Mouse (Mus musculus) bone marrow macrophage, adult 2 months (primary cell): Measurements from ENCODE around the gene Crx. TPM values are rescaled to one million over a fixed set of nuclear protein-coding genes. Genes with fewer than 3 reads are reported as not detected.
A peak's percentile ranks its signal among the peaks of the same experiment; 100 is the strongest.
"Not testable (repeated sequence)": the region's sequence is repeated elsewhere in the genome, so short reads cannot be mapped to it uniquely, and the experiment has no call there.

ENCODE experiments used
- H3K27ac ChIP-seq: 2 replicates; pipeline ENCODE4 v1.5.1; 2012; ENCODE audit warnings: low read depth, low read length; ENCODE audit not compliant: insufficient read depth
- H3K4me1 ChIP-seq: 2 replicates; pipeline ENCODE4 v1.6.1; 2012; ENCODE audit warnings: low read length; ENCODE audit not compliant: control insufficient read depth, insufficient read depth
- H3K4me3 ChIP-seq: 2 replicates; pipeline ENCODE4 v1.5.1; 2012; ENCODE audit warnings: mild to moderate bottlenecking, low read length, moderate library complexity; ENCODE audit not compliant: insufficient read depth
- CTCF ChIP-seq: IDR thresholded peaks from 2 replicates; pipeline ENCODE4 v1.5.1; 2012; ENCODE audit warnings: low read depth, mild to moderate bottlenecking, low read length, moderate library complexity
- POLR2A ChIP-seq: IDR thresholded peaks from 2 replicates; pipeline ENCODE4 v1.6.1; 2012; ENCODE audit warnings: mild to moderate bottlenecking, low read depth, low read length, borderline replicate concordance
- polyA plus RNA-seq: library from polyadenylated mRNA; stranded (reverse); fragments of >200 nt; gene quantifications from 2 replicates; pipeline ENCODE4 v1.2.4, GENCODE M21; 2012; ENCODE audit not compliant: missing spikeins, insufficient read depth, insufficient read length

The Crx gene
- not detected in 2 replicates for polyA plus RNA-seq

- TF ChIP-seq CTCF (no peak), POLR2A (no peak)
- no peak within 1 kb of the TSS for H3K4me3 ChIP-seq
Measured at GRCm38 (mm10) chr7:15879756-15880155, at the start of gene Crx. Gene Crx (minus strand): TSS chr7:15879968.

DNA sequence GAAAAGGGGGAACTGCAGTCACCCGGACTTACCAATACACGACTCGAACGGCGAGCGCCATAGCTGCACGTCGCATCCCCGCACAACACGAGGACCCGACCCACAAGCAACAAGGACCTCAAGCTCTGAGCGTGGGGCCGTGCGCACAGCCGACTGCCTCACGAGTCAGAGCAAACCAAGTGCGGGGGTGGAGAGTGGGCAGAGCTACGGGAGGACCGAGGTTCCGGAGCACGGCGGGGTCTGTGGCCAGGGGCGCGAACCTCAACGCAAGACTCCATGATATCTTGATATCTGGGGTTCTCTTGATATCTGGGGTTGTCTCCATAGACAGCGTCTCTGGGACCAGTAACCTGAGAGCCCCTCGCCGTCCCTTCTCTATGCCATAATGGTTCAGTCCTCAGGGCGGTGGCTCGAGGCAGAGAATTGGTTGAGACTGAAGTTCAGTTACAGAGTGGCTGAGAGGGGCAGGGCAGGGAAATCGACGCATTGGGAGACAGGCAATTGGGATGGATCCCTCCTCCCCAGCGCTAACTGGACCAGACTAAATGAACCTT is 42.5 kb upstream of the Crx start, which contains the start of gene Selenow:
Gene Selenow (minus strand): TSS at position 183 of the 554 bp plus-strand sequence.
- peak within 1 kb of the TSS; percentile 61 for H3K27ac ChIP-seq
- peak within 1 kb of the TSS; percentile 77 for H3K4me3 ChIP-seq
- peaks cover 10% of the 10 kb centered on the region for H3K4me1 ChIP-seq
- TF ChIP-seq CTCF (no peak), POLR2A (peak; percentile 4; the same call in 1 of the 2 replicates)

More at GRCm38 (mm10) chr7:15879756-15880155, at the start of gene Crx:
- Histone ChIP-seq H3K4me1 (no peaks in the 10 kb centered on the region), H3K27ac (no peak within 1 kb of the TSS)

DNA sequence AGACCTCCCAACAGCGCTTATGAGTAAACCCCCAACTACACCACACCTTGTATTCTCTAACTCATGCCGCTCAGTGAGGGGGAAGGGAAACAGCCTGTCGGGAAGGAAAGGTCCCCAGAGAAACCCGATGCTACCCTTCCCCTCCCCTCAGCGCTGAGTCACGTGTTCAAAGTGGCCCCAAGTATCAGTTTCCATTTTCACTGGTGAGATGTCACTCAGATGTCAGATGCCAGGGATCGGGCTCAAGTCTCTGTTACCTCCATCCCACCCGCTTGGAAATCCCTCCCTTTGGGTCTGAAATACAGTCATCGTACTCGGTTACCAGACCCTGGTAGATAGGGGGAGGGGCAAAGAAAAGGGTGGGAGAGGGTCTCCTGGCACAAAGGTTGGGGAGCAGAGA is 42.0 kb upstream of the Crx start:
- Histone ChIP-seq H3K4me3 (peak overlapping the region; percentile 77), H3K4me1 (peaks cover 10% of the 10 kb centered on the region), H3K27ac (peak overlapping the region; percentile 6; the same call in 1 of the 2 replicates)
- no peak for TF ChIP-seq CTCF
- TF ChIP-seq POLR2A = no peak

DNA sequence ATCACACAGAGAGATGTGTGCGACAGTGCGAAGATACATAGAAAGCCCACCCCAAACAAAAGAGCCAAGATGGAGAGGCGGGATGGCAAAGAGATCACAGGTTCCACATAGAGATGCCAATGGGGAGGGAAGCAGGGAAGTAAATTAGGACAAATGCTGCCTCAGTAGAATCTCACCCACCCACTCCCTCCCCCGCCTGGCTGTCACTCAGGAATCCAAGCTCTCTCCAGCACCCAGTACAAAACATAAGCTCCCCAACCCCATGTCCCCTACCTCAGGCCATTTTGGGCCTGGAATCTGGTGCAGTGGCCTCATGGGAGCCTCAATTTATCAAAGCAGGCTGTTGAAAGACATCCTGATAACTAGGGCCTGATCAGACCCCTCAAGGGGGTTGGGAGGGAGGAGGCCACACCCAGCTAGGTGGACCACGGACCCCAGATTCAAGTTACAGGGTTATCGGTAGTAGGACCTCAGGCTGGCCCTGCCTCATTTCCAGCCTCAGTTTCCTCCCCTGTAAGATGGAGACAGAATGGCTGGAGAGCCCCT is 41.0 kb upstream of the Crx start:
- Histone ChIP-seq H3K27ac (no peak overlapping the region), H3K4me1 (peaks cover 10% of the 10 kb centered on the region), H3K4me3 (peak overlapping the region; percentile 77)
- TF ChIP-seq POLR2A = no peak
- TF ChIP-seq CTCF = no peak

DNA sequence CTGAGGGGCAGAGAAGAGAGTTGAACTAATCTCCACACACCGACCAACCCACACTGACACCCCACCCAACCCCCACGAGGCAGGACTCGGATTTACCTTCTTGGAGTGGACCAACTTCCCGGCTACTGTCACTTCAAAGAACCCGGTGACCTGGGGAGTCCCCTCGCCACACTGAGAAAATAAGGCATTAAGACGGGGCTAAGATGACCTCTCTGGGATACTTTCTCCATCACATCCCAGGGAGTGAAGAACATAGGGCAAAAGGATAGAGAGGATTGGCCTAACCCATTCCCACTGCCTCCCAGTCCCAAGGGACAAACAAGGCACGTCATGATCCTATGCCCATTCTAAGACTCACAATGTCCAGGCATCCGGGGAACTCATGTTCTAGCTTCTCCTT is 40.2 kb upstream of the Crx start:
- H3K4me1 ChIP-seq = peaks cover 10% of the 10 kb centered on the region
- H3K4me3 ChIP-seq = no peak overlapping the region
- H3K27ac ChIP-seq = no peak overlapping the region
- TF ChIP-seq CTCF = no peak
- TF ChIP-seq POLR2A = no peak

DNA sequence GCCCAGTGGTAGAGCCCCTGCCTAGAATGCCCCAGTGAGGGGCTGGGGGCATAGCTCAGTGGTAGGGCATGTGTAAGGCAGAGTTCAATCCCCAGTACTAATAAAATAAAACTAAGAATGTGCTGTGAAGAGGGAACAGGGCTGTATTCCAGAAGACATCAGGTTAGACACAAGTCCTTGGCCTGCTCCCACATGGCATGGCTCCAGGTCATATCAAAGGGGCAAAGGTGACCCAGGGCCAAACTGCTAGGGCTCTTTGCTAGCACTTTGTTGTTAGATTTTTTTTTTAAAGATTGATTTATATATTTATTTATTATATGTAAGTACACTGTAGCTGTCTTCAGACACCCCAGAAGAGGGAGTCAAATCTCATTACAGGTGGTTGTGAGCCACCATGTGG is 38.6 kb upstream of the Crx start:
- TF ChIP-seq CTCF (no peak), POLR2A (no peak)
- H3K27ac ChIP-seq = no peak overlapping the region
- H3K4me1 ChIP-seq = peaks cover 10% of the 10 kb centered on the region
- no peak overlapping the region for H3K4me3 ChIP-seq

DNA sequence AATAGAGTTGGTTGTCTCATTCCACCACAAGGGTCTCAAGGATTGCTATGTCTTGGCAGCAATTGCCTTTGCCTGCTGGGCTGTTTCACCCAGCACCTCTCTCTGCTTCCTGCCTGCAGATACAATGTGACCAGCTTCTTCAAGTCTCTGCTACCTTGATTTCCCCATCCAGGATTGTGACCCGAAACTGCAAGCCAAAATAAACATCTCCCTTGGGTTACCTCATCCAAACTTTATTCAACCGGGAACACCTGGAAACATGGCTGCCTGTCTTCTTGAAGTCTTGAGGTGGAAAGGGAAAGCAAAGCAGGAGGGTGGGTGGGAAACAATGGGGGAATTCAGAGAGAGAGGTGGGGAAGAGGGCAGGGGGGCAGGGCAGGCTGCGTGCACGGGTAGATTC is 37.2 kb upstream of the Crx start:
- no peak for TF ChIP-seq POLR2A
- H3K4me1 ChIP-seq = peaks cover 6% of the 10 kb centered on the region
- no peak overlapping the region for H3K27ac ChIP-seq
- no peak overlapping the region for H3K4me3 ChIP-seq

DNA sequence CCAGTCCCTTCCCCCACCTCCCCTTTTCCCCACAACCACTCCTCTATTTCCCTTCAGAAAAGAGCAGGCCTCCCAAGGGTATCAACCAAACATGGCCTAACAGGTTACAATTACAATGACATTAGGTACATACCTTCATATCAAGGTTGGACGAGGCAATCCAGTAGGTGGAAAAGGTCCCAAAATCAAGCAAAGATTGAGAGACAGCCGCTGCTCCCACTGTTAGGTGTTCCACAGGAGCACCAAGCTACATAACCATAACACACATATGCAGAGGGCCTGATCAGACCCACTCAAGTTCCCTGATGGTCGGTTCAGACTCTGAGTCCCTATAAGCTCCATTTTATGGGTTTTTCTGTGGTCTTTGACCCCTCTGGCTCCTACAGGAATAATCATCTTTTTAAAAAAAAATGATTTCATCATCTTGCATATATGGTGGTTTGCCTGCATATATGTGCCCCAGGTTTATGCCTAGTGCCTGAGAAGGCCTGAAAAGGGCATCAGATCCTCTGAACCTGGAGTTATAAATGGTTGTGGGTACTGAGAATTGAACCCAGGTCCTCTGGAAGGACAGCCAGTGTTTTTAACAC is 36.5 kb upstream of the Crx start:
- Histone ChIP-seq H3K4me3 (no peak overlapping the region), H3K4me1 (peaks cover 6% of the 10 kb centered on the region), H3K27ac (no peak overlapping the region)
- TF ChIP-seq POLR2A = no peak
- TF ChIP-seq CTCF = no peak

DNA sequence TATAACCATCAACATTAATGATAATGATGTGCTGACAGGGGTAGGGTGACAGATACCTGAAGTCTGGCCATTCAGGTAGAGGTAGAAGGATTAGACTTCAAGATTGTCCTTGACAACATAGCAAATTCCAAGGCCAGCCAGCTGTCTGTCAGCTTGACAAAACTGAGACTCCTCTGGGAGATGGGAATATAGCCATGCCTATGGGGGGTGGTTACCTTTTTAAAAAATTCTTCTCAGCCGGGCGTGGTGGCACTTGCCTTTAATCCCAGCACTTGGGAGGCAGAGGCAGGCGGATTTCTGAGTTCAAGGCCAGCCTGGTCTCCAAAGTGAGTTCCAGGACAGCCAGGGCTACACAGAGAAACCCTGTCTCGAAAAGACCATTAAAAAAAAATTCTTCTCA is 35.9 kb upstream of the Crx start:
- not testable (repeated sequence) for H3K4me1 ChIP-seq, H3K4me3 ChIP-seq, H3K27ac ChIP-seq

DNA sequence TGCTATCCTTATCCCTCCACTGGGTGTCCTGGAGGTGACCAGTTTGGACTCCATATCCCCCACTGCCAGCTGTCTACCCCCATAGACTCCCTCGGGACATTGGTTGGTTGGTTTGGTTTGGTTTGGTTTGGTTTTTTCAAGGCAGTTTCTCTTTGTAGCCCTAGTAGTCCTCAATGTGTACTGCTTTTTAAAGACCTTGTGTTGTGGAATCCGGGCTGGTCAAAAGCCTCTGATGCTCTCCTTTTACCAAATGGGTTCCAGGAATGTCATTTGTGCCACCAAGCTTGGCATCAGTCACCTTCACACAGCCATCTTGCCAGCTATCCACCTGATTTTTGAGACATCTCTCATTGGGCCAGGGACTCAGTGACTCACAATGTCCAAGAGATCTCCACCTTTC is 35.0 kb upstream of the Crx start:
- Histone ChIP-seq H3K4me3 (no peak overlapping the region), H3K4me1 (no peaks in the 10 kb centered on the region), H3K27ac (no peak overlapping the region)
- TF ChIP-seq CTCF (no peak), POLR2A (no peak)

- TF ChIP-seq POLR2A (no peak), CTCF (no peak)
- H3K4me3 ChIP-seq = no peak overlapping the region
- H3K27ac ChIP-seq = no peak overlapping the region
- no peaks in the 10 kb centered on the region for H3K4me1 ChIP-seq
Measured at GRCm38 (mm10) chr7:15914252-15914651, 34.5 kb upstream of the Crx start.
